Mouse (Mus musculus) heart, embryonic 11.5 days (tissue): Measurements from ENCODE around the gene Tas2r120. TPM values are rescaled to one million over a fixed set of nuclear protein-coding genes. Genes with fewer than 3 reads are reported as not detected.
"Not testable (repeated sequence)": the region's sequence is repeated elsewhere in the genome, so short reads cannot be mapped to it uniquely, and the experiment has no call there.

Source experiments
- ATAC-seq: fragments of 200-750 bp; cut with Nextera tagmentation; replicated peaks from 2 replicates; pipeline ENCODE4 v1.8.0; 2017; ENCODE audit warnings: moderate library complexity; ENCODE audit not compliant: insufficient number of reproducible peaks, low FRiP score, low TSS enrichment
- H3K27ac ChIP-seq: fragments of 300-500 bp; sonication (generic); 2 replicates; pipeline ENCODE4 v1.5.1; 2014; ENCODE audit warnings: mild to moderate bottlenecking, low read depth, low read length
- H3K27me3 ChIP-seq: fragments of 300-500 bp; sonication (generic); 2 replicates; pipeline ENCODE4 v1.6.1; 2014; ENCODE audit warnings: mild to moderate bottlenecking, low read length, mixed read lengths; ENCODE audit not compliant: control insufficient read depth, insufficient read depth
- H3K36me3 ChIP-seq: fragments of 300-500 bp; sonication (generic); 2 replicates; pipeline ENCODE4 v1.6.1; 2014; ENCODE audit warnings: mild to moderate bottlenecking, low read length, moderate library complexity, mixed read lengths; ENCODE audit not compliant: control insufficient read depth, insufficient read depth
- H3K4me1 ChIP-seq: fragments of 300-500 bp; sonication (generic); 2 replicates; pipeline ENCODE4 v1.6.1; 2014; ENCODE audit warnings: low read length; ENCODE audit not compliant: control insufficient read depth, insufficient read depth
- H3K4me2 ChIP-seq: fragments of 300-500 bp; sonication (generic); 2 replicates; pipeline ENCODE4 v1.6.1; 2014; ENCODE audit warnings: mild to moderate bottlenecking, moderate library complexity
- H3K4me3 ChIP-seq: fragments of 300-500 bp; sonication (generic); 2 replicates; pipeline ENCODE4 v1.5.1; 2014; ENCODE audit warnings: low read depth, low read length
- H3K9ac ChIP-seq: fragments of 300-500 bp; sonication (generic); 2 replicates; pipeline ENCODE4 v1.6.1; 2014; ENCODE audit warnings: mild to moderate bottlenecking, low read depth, low read length, moderate library complexity
- H3K9me3 ChIP-seq: fragments of 300-500 bp; sonication (generic); replicated peaks from 2 replicates; pipeline ENCODE4 v1.6.1; 2016; ENCODE audit warnings: low read length; ENCODE audit not compliant: control insufficient read depth
- WGBS: fragments of 180-500 bp; shearing (Covaris S2); extraction: QIAGEN DNeasy Blood & Tissue Kit; methylation state at CpG from one replicate; pipeline ENCODE4 v1.1.7; 2014; ENCODE audit not compliant: insufficient replicate concordance; 5-methylcytosine and 5-hydroxymethylcytosine counted together
- polyA plus RNA-seq: library from polyadenylated mRNA; unstranded; fragments of >200 nt; fragmentation: Nextera tagmentation; extraction: Ambion mirVana; gene quantifications from 2 replicates; pipeline ENCODE4 v1.2.1, GENCODE M21; 2014

The Tas2r120 gene
- polyA plus RNA-seq = not detected in 2 replicates

DNA sequence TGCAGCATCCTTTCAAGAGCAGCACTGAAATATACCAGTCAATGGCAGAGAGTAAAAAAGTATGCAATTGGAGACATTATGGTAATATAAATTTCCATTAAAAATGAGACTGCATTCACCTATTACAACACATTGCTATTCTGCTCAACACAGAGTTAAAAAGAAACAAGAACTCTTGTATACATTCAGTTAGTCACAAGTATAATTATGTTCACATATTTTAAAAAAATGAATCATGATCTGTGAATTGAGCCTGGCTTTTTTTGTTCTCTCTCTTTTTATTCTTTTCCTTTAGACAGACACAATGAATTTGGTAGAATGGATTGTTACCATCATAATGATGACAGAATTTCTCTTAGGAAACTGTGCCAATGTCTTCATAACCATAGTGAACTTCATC lies at the start of gene Tas2r120:
Tas2r120 (plus strand) TSS at position 301 of the 400 bp plus-strand sequence.
- no peaks in the 10 kb centered on the region for H3K9me3 ChIP-seq
- no peak within 1 kb of the TSS for H3K9ac ChIP-seq
- no peak within 1 kb of the TSS for H3K27ac ChIP-seq
- H3K36me3 ChIP-seq = no peaks in the 10 kb centered on the region
- no peak within 1 kb of the TSS for H3K4me2 ChIP-seq
- no peaks in the 10 kb centered on the region for H3K27me3 ChIP-seq
- no peak for ATAC-seq
- H3K4me3 ChIP-seq = no peak within 1 kb of the TSS
- no peaks in the 10 kb centered on the region for H3K4me1 ChIP-seq

- Histone ChIP-seq H3K4me1 (no peaks in the 10 kb centered on the region), H3K9ac (no peak overlapping the region), H3K4me2 (no peak overlapping the region), H3K36me3 (no peaks in the 10 kb centered on the region), H3K27me3 (no peaks in the 10 kb centered on the region), H3K27ac (no peak overlapping the region), H3K4me3 (no peak overlapping the region), H3K9me3 (no peaks in the 10 kb centered on the region)
- ATAC-seq = no peak
Measured at GRCm38 (mm10) chr6:132649399-132649798, 7.4 kb upstream of the Tas2r120 start.

GRCm38 (mm10) chr6:132651426-132651825 lies 5.3 kb upstream of the Tas2r120 start, which contains the start of gene A630073D07Rik:
Gene A630073D07Rik (minus strand): TSS chr6:132651526.
- Histone ChIP-seq H3K9ac (no peak within 1 kb of the TSS), H3K9me3 (no peaks in the 10 kb centered on the region), H3K4me1 (no peaks in the 10 kb centered on the region), H3K4me3 (no peak within 1 kb of the TSS), H3K4me2 (no peak within 1 kb of the TSS), H3K27ac (no peak within 1 kb of the TSS), H3K36me3 (no peaks in the 10 kb centered on the region), H3K27me3 (no peaks in the 10 kb centered on the region)
- no peak for ATAC-seq
- WGBS = 65% methylated on average over 1 of the region's 1 CpGs

DNA sequence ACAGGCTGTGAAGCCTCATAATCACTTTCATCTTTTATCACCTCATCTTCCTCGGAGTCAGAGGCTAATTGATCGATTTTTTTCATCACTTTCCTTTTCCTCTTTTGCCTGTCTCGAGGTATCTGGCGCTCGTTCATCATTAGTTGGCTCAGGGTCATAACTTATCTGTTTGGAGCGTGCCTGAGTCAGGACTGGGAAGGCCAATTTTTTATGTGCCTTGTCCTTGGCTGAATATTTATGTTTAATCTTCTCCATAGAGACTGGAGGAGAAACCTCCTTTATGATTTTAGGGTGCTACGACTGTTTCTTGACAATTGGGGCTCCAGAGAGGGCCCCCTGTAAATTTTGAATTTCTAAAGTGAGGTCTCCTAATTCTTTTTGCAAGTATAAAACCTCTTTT lies 34.8 kb downstream of the Tas2r120 start:
- not testable (repeated sequence) for ATAC-seq, H3K4me3 ChIP-seq, H3K27me3 ChIP-seq, H3K9ac ChIP-seq, H3K4me2 ChIP-seq, H3K27ac ChIP-seq, H3K9me3 ChIP-seq, H3K36me3 ChIP-seq, H3K4me1 ChIP-seq
- WGBS = 79% methylated on average over 7 of the region's 7 CpGs

GRCm38 (mm10) chr6:132700907-132701306 lies 44.2 kb downstream of the Tas2r120 start, which contains the start of gene Tas2r121:
Gene Tas2r121 (minus strand): TSS chr6:132701007.
- Histone ChIP-seq H3K27ac (no peak within 1 kb of the TSS), H3K9me3 (no peaks in the 10 kb centered on the region), H3K9ac (no peak within 1 kb of the TSS), H3K4me1 (no peaks in the 10 kb centered on the region), H3K27me3 (no peaks in the 10 kb centered on the region), H3K4me3 (no peak within 1 kb of the TSS), H3K36me3 (no peaks in the 10 kb centered on the region), H3K4me2 (no peak within 1 kb of the TSS)
- WGBS = 63% methylated on average over 1 of the region's 1 CpGs
- no peak for ATAC-seq

Other genes starting within 250 kb of the Tas2r120 start
- gene Prh1, start 87.1 kb upstream of the Tas2r120 start, polyA plus RNA-seq = not detected in 2 replicates
- not detected in 2 replicates for gene Prp2, start 61.0 kb upstream of the Tas2r120 start, polyA plus RNA-seq
- not detected in 2 replicates for gene A630073D07Rik, start 5.4 kb upstream of the Tas2r120 start, polyA plus RNA-seq
- gene Tas2r121, start 44.1 kb downstream of the Tas2r120 start, polyA plus RNA-seq = not detected in 2 replicates
- not detected in 2 replicates for gene Tas2r122, start 55.0 kb downstream of the Tas2r120 start, polyA plus RNA-seq
- not detected in 2 replicates for gene Tas2r115, start 81.1 kb downstream of the Tas2r120 start, polyA plus RNA-seq
- gene Tas2r124, start 97.8 kb downstream of the Tas2r120 start, polyA plus RNA-seq = not detected in 2 replicates
- gene Tas2r102, start 105.2 kb downstream of the Tas2r120 start, polyA plus RNA-seq = not detected in 2 replicates
- gene Tas2r136, start 121.2 kb downstream of the Tas2r120 start, polyA plus RNA-seq = not detected in 2 replicates
- gene Tas2r117, start 145.9 kb downstream of the Tas2r120 start, polyA plus RNA-seq = not detected in 2 replicates
- gene Tas2r123, start 190.2 kb downstream of the Tas2r120 start, polyA plus RNA-seq = not detected in 2 replicates
- gene Tas2r116, start 198.5 kb downstream of the Tas2r120 start, polyA plus RNA-seq = not detected in 2 replicates
- not detected in 2 replicates for gene Tas2r110, start 211.1 kb downstream of the Tas2r120 start, polyA plus RNA-seq
- gene Tas2r113, start 236.1 kb downstream of the Tas2r120 start, polyA plus RNA-seq = not detected in 2 replicates